Mouse (Mus musculus) erythroblast, embryonic 14.5 days (primary cell): Measurements from ENCODE around the gene Crocc. TPM values are rescaled to one million over a fixed set of nuclear protein-coding genes. Genes with fewer than 3 reads are reported as not detected.
A peak's percentile ranks its signal among the peaks of the same experiment; 100 is the strongest.

Experiments
- H3K27me3 ChIP-seq: 2 replicates; pipeline ENCODE4 v1.6.1; 2012; ENCODE audit warnings: inconsistent platforms; ENCODE audit not compliant: control insufficient read depth
- H3K36me3 ChIP-seq: 2 replicates; pipeline ENCODE4 v1.6.1; 2012; ENCODE audit warnings: mild to moderate bottlenecking, inconsistent platforms; ENCODE audit not compliant: control insufficient read depth
- H3K4me1 ChIP-seq: 2 replicates; pipeline ENCODE4 v1.6.1; 2012; ENCODE audit warnings: inconsistent platforms; ENCODE audit not compliant: control insufficient read depth
- H3K4me3 ChIP-seq: replicated peaks from 2 replicates; pipeline ENCODE3; 2012; ENCODE audit warnings: moderate library complexity, mild to moderate bottlenecking, inconsistent platforms
- H3K9me3 ChIP-seq: 2 replicates; pipeline ENCODE4 v1.6.1; 2012; ENCODE audit warnings: low read length, inconsistent platforms, mixed read lengths; ENCODE audit not compliant: control insufficient read depth
- GATA1 ChIP-seq: IDR thresholded peaks from 2 replicates; pipeline ENCODE4 v1.6.1; 2012; ENCODE audit warnings: low read length, inconsistent platforms, mixed read lengths
- TAL1 ChIP-seq: IDR thresholded peaks from 3 replicates; pipeline ENCODE4 v1.6.1; 2012; ENCODE audit warnings: low read length, inconsistent platforms, mixed read lengths
- polyA plus RNA-seq: library from polyadenylated mRNA; stranded (reverse); fragments of >175 nt; gene quantifications from 2 replicates; pipeline ENCODE4 v1.2.3, GENCODE M21; 2012

Gene Crocc
- polyA plus RNA-seq, 1 experiment = 0.49 TPM

DNA sequence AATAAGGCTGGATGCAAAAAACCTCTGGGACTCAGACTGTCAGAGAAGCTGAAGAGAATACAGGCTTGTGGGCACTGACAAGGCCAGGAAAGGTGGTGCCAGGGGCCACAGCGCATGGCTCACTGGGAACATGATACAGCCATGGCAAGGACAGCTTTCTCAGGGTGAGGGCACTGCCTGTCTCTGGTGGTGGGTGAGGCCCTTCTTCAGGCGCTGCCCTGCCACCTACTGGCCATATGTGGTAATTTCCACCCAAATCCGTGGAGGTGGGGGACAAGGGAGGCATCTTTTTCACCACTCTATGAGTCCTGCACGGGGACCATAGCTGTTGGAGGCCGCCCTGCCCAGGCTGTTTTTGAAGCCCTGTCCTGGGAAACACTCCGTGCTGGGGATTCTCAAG lies 28.6 kb downstream of the Crocc start:
- TF ChIP-seq GATA1 (no peak), TAL1 (no peak)
- Histone ChIP-seq H3K27me3 (no peaks in the 10 kb centered on the region), H3K4me1 (peaks cover 5% of the 10 kb centered on the region), H3K4me3 (no peak overlapping the region), H3K36me3 (no peaks in the 10 kb centered on the region; the same call in 1 of the 2 replicates), H3K9me3 (no peaks in the 10 kb centered on the region)

GRCm38 (mm10) chr4:141030541-141031206 lies 29.7 kb downstream of the Crocc start:
- Histone ChIP-seq H3K36me3 (no peaks in the 10 kb centered on the region; the same call in 1 of the 2 replicates), H3K4me3 (no peak overlapping the region), H3K4me1 (peaks cover 5% of the 10 kb centered on the region), H3K9me3 (no peaks in the 10 kb centered on the region), H3K27me3 (no peaks in the 10 kb centered on the region)
- TF ChIP-seq GATA1 (no peak), TAL1 (no peak)

GRCm38 (mm10) chr4:141024992-141025391 lies 35.4 kb downstream of the Crocc start:
- H3K27me3 ChIP-seq = no peaks in the 10 kb centered on the region
- TF ChIP-seq GATA1 (no peak), TAL1 (no peak)
- peak overlapping the region; percentile 17 for H3K4me3 ChIP-seq

DNA sequence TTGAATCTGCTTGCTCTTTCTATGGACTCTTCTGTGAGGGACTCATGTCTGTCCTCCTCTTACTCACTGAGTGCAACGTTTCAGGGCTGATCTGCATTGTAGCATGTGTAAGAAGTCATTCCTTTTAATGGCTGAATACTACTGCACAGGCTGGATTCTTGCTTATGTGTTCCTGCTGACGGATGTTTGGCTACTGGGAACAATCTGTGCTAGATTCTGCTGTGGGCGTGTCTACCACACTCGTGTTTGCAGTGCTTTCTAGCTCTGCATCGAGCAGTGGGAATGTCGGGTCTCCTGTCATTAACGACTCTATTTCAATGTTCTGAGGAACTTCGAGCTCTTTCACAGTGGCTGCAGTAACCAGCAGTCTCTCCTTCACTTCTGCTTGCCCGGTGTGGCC lies 36.3 kb downstream of the Crocc start:
- no peaks in the 10 kb centered on the region for H3K27me3 ChIP-seq
- H3K36me3 ChIP-seq = no peaks in the 10 kb centered on the region
- TF ChIP-seq TAL1 = no peak
- TF ChIP-seq GATA1 = no peak
- no peak overlapping the region for H3K4me3 ChIP-seq
- peaks cover 7% of the 10 kb centered on the region for H3K4me1 ChIP-seq
- H3K9me3 ChIP-seq = no peaks in the 10 kb centered on the region

More at GRCm38 (mm10) chr4:141024992-141025391, 35.4 kb downstream of the Crocc start:
- Histone ChIP-seq H3K36me3 (no peaks in the 10 kb centered on the region; the same call in 1 of the 2 replicates), H3K9me3 (no peaks in the 10 kb centered on the region), H3K4me1 (peaks cover 7% of the 10 kb centered on the region)

- Histone ChIP-seq H3K36me3 (no peaks in the 10 kb centered on the region; the same call in 1 of the 2 replicates), H3K27me3 (no peaks in the 10 kb centered on the region), H3K9me3 (no peaks in the 10 kb centered on the region), H3K4me3 (no peak overlapping the region), H3K4me1 (peaks cover 7% of the 10 kb centered on the region)
- no peak for TF ChIP-seq GATA1
- TF ChIP-seq TAL1 = no peak
These were observed 38.8 kb downstream of the Crocc start for GRCm38 (mm10) chr4:141021614-141021929.

GRCm38 (mm10) chr4:141020811-141021613 lies 39.3 kb downstream of the Crocc start:
- Histone ChIP-seq H3K9me3 (no peaks in the 10 kb centered on the region), H3K36me3 (no peaks in the 10 kb centered on the region; the same call in 1 of the 2 replicates), H3K4me3 (no peak overlapping the region), H3K27me3 (no peaks in the 10 kb centered on the region), H3K4me1 (peaks cover 7% of the 10 kb centered on the region)
- TF ChIP-seq GATA1 (no peak), TAL1 (no peak)

DNA sequence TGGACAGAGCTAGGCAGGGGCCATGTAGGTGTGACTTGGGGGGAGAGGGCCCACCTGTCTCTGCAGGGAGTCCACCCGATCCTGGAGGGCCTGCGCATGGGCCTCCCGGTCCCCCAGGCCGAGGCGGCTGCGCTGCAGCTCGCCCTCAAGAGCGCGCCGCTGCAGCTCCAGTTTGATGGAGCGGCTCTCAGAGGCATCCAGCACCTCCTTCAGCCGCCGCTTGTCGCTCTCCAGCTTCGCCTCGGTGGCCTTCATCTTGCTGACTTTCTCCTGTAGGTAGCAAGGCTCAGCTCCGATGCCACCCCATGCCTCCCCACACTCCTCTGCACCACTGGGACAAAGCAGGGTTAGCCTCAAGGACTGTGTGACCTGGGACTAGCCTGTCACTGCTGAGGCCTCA lies 40.1 kb downstream of the Crocc start:
- Histone ChIP-seq H3K27me3 (no peaks in the 10 kb centered on the region), H3K9me3 (no peaks in the 10 kb centered on the region), H3K4me3 (no peak overlapping the region), H3K4me1 (peaks cover 7% of the 10 kb centered on the region), H3K36me3 (no peaks in the 10 kb centered on the region; the same call in 1 of the 2 replicates)
- TF ChIP-seq TAL1 (no peak), GATA1 (no peak)

- H3K36me3 ChIP-seq = no peaks in the 10 kb centered on the region; the same call in 1 of the 2 replicates
- H3K4me1 ChIP-seq = no peaks in the 10 kb centered on the region; the same call in 1 of the 2 replicates
- TF ChIP-seq TAL1 = no peak
- no peak for TF ChIP-seq GATA1
- no peak overlapping the region for H3K4me3 ChIP-seq
- no peaks in the 10 kb centered on the region for H3K9me3 ChIP-seq
- H3K27me3 ChIP-seq = no peaks in the 10 kb centered on the region
These were observed 42.5 kb downstream of the Crocc start for GRCm38 (mm10) chr4:141017657-141018436.

DNA sequence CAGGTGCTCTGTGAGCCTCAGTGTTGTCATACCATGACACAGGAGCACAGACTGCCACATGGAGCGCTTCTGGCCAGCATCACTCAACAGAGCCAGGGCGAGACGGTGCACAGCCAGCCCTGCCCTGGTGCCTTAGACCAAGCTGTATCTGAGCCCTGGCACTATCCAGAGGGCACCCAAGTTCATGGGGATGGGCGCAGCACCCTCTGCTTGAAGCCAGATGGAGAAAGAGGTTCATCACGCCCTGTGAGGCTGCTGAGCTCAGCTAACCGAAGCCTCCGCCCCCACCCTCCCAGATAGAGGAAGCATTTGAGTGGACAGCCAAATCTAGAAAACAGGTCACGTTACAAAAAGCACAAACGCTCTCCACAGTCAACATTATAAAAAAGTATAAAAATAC lies 44.0 kb downstream of the Crocc start:
- H3K4me1 ChIP-seq = no peaks in the 10 kb centered on the region; the same call in none of the 2 replicates
- peaks cover 9% of the 10 kb centered on the region for H3K27me3 ChIP-seq
- TF ChIP-seq TAL1 = no peak
- TF ChIP-seq GATA1 = no peak

More for the DNA sequence above, 44.0 kb downstream of the Crocc start:
- H3K9me3 ChIP-seq = no peaks in the 10 kb centered on the region
- no peak overlapping the region for H3K4me3 ChIP-seq
- no peaks in the 10 kb centered on the region; the same call in 1 of the 2 replicates for H3K36me3 ChIP-seq
